Comparison of ENCODE assay signal across 9 mouse cellular contexts in genomic region chr6:30652425-30653188, GRCm38 (mm10). TPM values are rescaled to one million over a fixed set of nuclear protein-coding genes. Genes with fewer than 3 reads are reported as not detected.
A peak's percentile ranks its signal among the peaks of the same experiment; 100 is the strongest.
DNase-seq lines count a peak whose midpoint lies in the region; ATAC-seq lines count a peak whose summit lies in the region.
"Had no signal": no experiment of that assay in that cellular context is flagged by ENCODE, and none has a peak within 500 bp of the region (broad histone marks: within the 10 kb centered on the region; RNA-seq: fewer than 3 reads in every experiment).

No protein-coding gene starts in this region.

- no peak overlapping the region for H3K4me3 ChIP-seq in heart, embryonic 11.5 days (ENCODE audit: low read depth, low read length)
- no peak overlapping the region for H3K4me3 ChIP-seq in forebrain, embryonic 16.5 days (replicated peaks; ENCODE audit: low read length)
- H3K4me3 ChIP-seq in midbrain, embryonic 10.5 days: no peak overlapping the region

- H3K27ac ChIP-seq in heart, embryonic 11.5 days (ENCODE audit: low read depth, low read length): peak overlapping the region; percentile 72
- peak overlapping the region; percentile 77 for H3K27ac ChIP-seq in forebrain, embryonic 16.5 days (ENCODE audit: low read length)
- H3K27ac ChIP-seq in midbrain, embryonic 10.5 days (replicated peaks): peak overlapping the region; percentile 66

- 51% methylated on average over 9 of the region's 9 CpGs for WGBS in heart, embryonic 11.5 days (ENCODE audit: insufficient replicate concordance)
- 36% methylated on average over 9 of the region's 9 CpGs for WGBS in forebrain, embryonic 16.5 days
- WGBS in midbrain, embryonic 10.5 days: 68% methylated on average over 9 of the region's 9 CpGs

- intact Hi-C loops in left cerebral cortex, postnatal 25 days (cut with DNase I): no loop called here

- no peak overlapping the region for H3K9ac ChIP-seq in heart, embryonic 11.5 days (ENCODE audit: low read depth, low read length)
- no peak overlapping the region for H3K9ac ChIP-seq in forebrain, embryonic 16.5 days (replicated peaks; ENCODE audit: low read depth, low read length)

- H3K4me2 ChIP-seq in heart, embryonic 11.5 days: no peak overlapping the region
- no peak overlapping the region for H3K4me2 ChIP-seq in forebrain, embryonic 16.5 days (ENCODE audit: low read length)

- H3K27me3 ChIP-seq in heart, embryonic 11.5 days (ENCODE audit: control insufficient read depth, insufficient read depth, low read length): no peaks in the 10 kb centered on the region
- no peaks in the 10 kb centered on the region for H3K27me3 ChIP-seq in forebrain, embryonic 16.5 days (replicated peaks; ENCODE audit: control insufficient read depth, insufficient read depth, low read length)
- H3K27me3 ChIP-seq in midbrain, embryonic 10.5 days (ENCODE audit: low read depth, poor library complexity, severe bottlenecking): 0 out of 2 replicates have a peak, but pooled peaks cover 8% of the 10 kb centered on the region

- ATAC-seq in heart, embryonic 11.5 days (replicated peaks; ENCODE audit: insufficient number of reproducible peaks, low FRiP score, low TSS enrichment): 0 out of 2 replicates have a peak, but pooled peaks have one; percentile 35
- no peak for ATAC-seq in forebrain, embryonic 16.5 days
- no peak for ATAC-seq in erythroid progenitor cell, adult 5-6 weeks (replicated peaks; ENCODE audit: low FRiP score, poor library complexity, severe bottlenecking)

- no peak for DNase-seq in heart, postnatal 4 days
- DNase-seq in MN1 (ENCODE audit: low spot score): peak; percentile 17
- DNase-seq in midbrain, embryonic 10.5 days (ENCODE audit: low spot score): no peak
- no peak for DNase-seq in spleen, adult 18-20 months
- no peak for DNase-seq in left cerebral cortex, postnatal 25 days (ENCODE audit: low spot score in 2 of 2)
- DNase-seq: kidney, postnatal 4 days had no signal

- H3K4me1 ChIP-seq in heart, embryonic 11.5 days (ENCODE audit: control insufficient read depth, insufficient read depth, low read length): peaks cover 3% of the 10 kb centered on the region; the same call in 1 of the 2 replicates
- peaks cover 47% of the 10 kb centered on the region for H3K4me1 ChIP-seq in forebrain, embryonic 16.5 days (replicated peaks; ENCODE audit: control insufficient read depth, insufficient read depth, low read length)
- peaks cover 58% of the 10 kb centered on the region for H3K4me1 ChIP-seq in midbrain, embryonic 10.5 days

- H3K36me3 ChIP-seq in heart, embryonic 11.5 days (ENCODE audit: control insufficient read depth, insufficient read depth, low read length): no peaks in the 10 kb centered on the region
- H3K36me3 ChIP-seq in forebrain, embryonic 16.5 days (ENCODE audit: control insufficient read depth, insufficient read depth): no peaks in the 10 kb centered on the region
- peaks cover 8% of the 10 kb centered on the region for H3K36me3 ChIP-seq in midbrain, embryonic 10.5 days

- no peaks in the 10 kb centered on the region for H3K9me3 ChIP-seq in heart, embryonic 11.5 days (replicated peaks; ENCODE audit: control insufficient read depth, low read length)
- H3K9me3 ChIP-seq in forebrain, embryonic 16.5 days (ENCODE audit: control insufficient read depth, low read length): no peaks in the 10 kb centered on the region
- H3K9me3 ChIP-seq in midbrain, embryonic 10.5 days (replicated peaks): no peaks in the 10 kb centered on the region

RNA-seq across cellular contexts. Expression of gene Cpa1, which starts 13.6 kb away (rescaled TPM):
- 2.4 and 2.5 TPM in 2 replicates for polyA plus RNA-seq in heart, embryonic 11.5 days (2014; fragmentation: Nextera tagmentation; extraction: Ambion mirVana)
- total RNA-seq in heart, postnatal 4 days (2021): 1 to 10 TPM; 3.4 to 3.7 TPM
- 0.56 and 0.66 TPM in 2 replicates for polyA plus RNA-seq in forebrain, embryonic 16.5 days (2015; fragmentation: Nextera tagmentation; extraction: Ambion mirVana)
- polyA plus RNA-seq in midbrain, embryonic 10.5 days (2016; fragmentation: Nextera tagmentation; extraction: Ambion mirVana): 0.19 TPM in 1 of 2 replicates, not detected in the other
- not detected for total RNA-seq in left cerebral cortex, postnatal 25 days (2021)
- total RNA-seq in erythroid progenitor cell, adult 5-6 weeks (2015; ENCODE audit: low replicate concordance): not detected in 2 replicates
- total RNA-seq in erythroid progenitor cell, adult 5-6 weeks (2017; ENCODE audit: low replicate concordance): not detected in 2 replicates

RNA-seq across cellular contexts. Expression of gene Cep41, which starts 40.9 kb away (rescaled TPM):
- polyA plus RNA-seq in heart, embryonic 11.5 days (2014; fragmentation: Nextera tagmentation; extraction: Ambion mirVana): 10.9 and 11.0 TPM in 2 replicates
- total RNA-seq in heart, postnatal 4 days (2021): 1 to 10 TPM; 4.2 to 8.0 TPM
- polyA plus RNA-seq in forebrain, embryonic 16.5 days (2015; fragmentation: Nextera tagmentation; extraction: Ambion mirVana): 15.2 and 15.3 TPM in 2 replicates
- 19.8 and 24.0 TPM in 2 replicates for polyA plus RNA-seq in midbrain, embryonic 10.5 days (2016; fragmentation: Nextera tagmentation; extraction: Ambion mirVana)
- 1 to 10 TPM; 7.5 to 8.1 TPM for total RNA-seq in left cerebral cortex, postnatal 25 days (2021)
- total RNA-seq in erythroid progenitor cell, adult 5-6 weeks (2015; ENCODE audit: low replicate concordance): 3.2 and 49.0 TPM in 2 replicates
- total RNA-seq in erythroid progenitor cell, adult 5-6 weeks (2017; ENCODE audit: low replicate concordance): 3.1 and 5.5 TPM in 2 replicates

RNA-seq across cellular contexts. Expression of gene Cpa5, which starts 41.8 kb away (rescaled TPM):
- polyA plus RNA-seq in heart, embryonic 11.5 days (2014; fragmentation: Nextera tagmentation; extraction: Ambion mirVana): 1.4 and 2.7 TPM in 2 replicates
- total RNA-seq in heart, postnatal 4 days (2021): under 1 TPM; 0.20 to 0.38 TPM
- not detected in 2 replicates for polyA plus RNA-seq in forebrain, embryonic 16.5 days (2015; fragmentation: Nextera tagmentation; extraction: Ambion mirVana)
- 0.30 and 0.74 TPM in 2 replicates for polyA plus RNA-seq in midbrain, embryonic 10.5 days (2016; fragmentation: Nextera tagmentation; extraction: Ambion mirVana)
- not detected for total RNA-seq in left cerebral cortex, postnatal 25 days (2021)
- total RNA-seq in erythroid progenitor cell, adult 5-6 weeks (2015; ENCODE audit: low replicate concordance): not detected in 2 replicates
- total RNA-seq in erythroid progenitor cell, adult 5-6 weeks (2017; ENCODE audit: low replicate concordance): not detected in 2 replicates

Comparison
In these comparisons a context has a peak if more than half of its experiments do, and no peak if none do; other contexts are left out.
1. RNA of gene Cpa1, which starts 13.6 kb away (total RNA-seq): 3.4 to 3.7 TPM in heart, postnatal 4 days; not detected in left cerebral cortex, postnatal 25 days and not detected in erythroid progenitor cell, adult 5-6 weeks; every median in the first group is over 4 times any median in the second.
2. Peak in every context shown above with its lines, with median percentiles within 50 percentile points of each other: H3K27ac ChIP-seq.